Mouse (Mus musculus): Measurements from ENCODE around the gene Synj2. TPM values are rescaled to one million over a fixed set of nuclear protein-coding genes. Genes with fewer than 3 reads are reported as not detected.

Gene Synj2
- total RNA-seq, 2 experiments from 2014 or later = 41.6 to 48.5 TPM

DNA sequence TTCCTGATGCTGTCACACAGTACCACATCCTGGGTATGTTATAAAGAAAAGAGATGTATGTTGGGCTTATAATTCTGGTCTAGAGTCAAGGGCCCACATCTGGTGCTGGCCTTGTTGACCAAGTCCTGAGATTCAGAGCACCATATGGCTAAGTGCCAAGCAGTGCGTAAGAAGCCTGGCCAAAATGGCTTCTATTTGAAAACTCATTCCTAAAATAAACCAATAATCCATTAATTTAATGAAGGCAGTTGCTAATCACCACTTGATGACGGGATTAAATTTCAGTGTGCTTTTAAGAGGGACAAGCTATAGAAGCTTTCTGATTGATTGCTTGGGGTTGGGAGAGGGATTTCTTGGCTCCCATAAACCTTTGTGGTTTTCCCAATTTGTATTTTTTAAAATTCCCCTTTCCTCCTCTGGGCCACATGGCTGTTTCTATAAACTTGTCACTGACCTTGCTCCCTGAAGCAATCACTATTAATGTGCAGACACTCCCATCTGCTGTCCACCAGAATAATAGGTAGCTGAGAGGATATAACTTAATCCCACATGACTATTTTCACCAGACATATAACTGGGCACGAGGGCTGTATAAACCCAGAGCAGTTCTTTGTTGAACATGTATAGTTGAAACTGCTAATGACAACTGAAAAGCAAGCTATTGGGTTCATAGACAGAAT, 52.6 kb downstream of the Synj2 start:
- intact Hi-C loops (cut with DNase I) = no loop called here
- no peak for DNase-seq (ENCODE audit: low spot score)

DNA sequence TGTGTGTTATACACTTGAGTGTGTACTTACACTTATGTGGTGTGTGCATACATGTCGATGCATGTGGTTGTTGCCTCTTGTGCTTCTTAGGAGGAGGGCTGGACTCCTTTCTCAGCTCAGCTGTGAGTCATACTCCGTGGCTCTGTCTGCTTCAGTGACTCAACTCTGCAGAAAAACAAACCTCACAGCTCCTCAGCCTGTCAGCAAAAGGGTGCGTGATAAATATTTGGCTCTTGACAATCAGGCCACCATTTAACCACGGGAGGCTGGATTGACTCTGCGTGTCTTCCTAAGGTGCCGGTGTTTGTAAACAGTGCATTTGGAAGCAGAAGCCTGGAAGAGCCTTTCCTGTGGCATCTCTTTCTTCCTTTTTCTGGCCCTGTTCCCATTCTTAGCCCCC, 53.5 kb downstream of the Synj2 start:
- intact Hi-C loops (cut with DNase I) = no loop called here
- no peak for DNase-seq (ENCODE audit: low spot score)

DNA sequence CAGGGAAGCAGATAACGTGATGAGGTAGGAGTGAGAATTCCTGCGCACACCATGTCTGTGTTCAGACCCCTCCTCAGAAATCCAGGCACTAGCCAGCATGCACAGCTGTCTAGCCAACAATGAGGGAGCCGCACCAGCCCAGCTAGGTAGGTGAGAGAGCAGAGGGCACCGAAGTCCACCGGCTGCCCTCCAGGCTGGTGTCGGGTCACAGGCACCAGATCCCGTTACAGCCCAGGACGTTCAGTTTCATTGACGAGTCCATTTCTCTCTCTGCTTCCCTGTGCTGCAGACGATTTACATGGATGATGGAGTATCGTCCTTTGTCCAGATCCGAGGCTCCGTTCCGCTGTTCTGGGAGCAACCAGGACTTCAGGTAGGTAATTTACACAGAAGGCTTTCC, 55.5 kb downstream of the Synj2 start:
- intact Hi-C loops (cut with DNase I) = no loop called here
- DNase-seq (ENCODE audit: low spot score) = no peak

DNA sequence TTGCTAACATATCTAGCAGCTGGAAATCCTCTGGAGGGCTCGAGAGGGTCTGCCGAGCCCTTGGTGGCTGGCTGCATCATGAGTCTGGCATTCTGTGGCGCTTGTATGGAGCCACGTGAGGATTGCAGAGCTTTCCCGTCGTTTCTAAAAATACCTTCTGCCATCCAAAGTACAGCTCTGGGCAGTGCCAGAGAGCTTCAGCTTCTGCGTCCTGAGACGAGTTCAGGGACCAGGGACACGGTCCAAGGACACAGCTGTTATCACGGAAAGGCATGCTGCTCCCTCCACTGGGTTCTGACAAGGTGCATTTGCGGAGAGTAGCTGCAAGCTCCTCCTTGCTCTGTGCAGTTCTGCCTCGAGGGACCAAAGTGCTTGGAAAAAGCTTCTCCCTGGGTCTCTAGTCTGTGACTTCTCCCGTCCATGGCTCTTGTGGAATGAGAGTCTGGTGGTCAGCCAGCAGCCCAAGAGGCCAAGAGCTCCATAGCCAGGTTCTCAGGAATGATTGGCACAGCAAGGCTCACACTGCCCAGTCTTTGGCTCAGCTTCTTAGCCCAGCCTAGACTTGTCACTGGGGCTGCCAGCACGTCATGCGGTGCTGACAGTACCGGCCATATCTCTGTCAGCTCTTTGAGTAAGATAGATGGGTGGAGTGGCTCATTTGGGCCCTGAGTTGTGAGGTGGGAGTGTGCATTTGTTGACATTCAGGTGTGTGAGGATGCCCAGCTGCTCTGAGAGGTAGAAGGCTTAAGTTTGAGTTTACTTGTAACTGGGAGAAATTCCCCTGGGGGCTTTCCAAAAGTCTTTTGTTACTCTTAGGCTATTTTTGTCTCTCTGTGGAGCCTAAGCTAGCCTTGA, 56.5 kb downstream of the Synj2 start:
- peak; percentile 63 for DNase-seq (ENCODE audit: low spot score)

DNA sequence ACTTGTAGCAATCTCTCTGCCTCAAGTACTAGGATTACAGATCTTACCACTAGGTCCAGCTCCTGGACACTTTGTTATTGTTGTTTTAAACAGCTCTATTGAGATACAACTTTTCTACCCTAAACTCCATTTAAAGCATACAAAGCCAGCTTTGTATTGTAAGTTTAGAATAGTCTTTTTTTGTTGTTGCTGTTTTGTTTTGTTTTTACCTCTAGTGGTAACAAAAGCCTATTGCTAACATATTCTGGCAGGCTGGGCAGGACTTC, 57.1 kb downstream of the Synj2 start:
- intact Hi-C loops (cut with DNase I) = no loop called here
- no peak for DNase-seq (ENCODE audit: low spot score)

More for the DNA sequence above, 56.5 kb downstream of the Synj2 start:
- intact Hi-C loops (cut with DNase I) = no loop called here

DNA sequence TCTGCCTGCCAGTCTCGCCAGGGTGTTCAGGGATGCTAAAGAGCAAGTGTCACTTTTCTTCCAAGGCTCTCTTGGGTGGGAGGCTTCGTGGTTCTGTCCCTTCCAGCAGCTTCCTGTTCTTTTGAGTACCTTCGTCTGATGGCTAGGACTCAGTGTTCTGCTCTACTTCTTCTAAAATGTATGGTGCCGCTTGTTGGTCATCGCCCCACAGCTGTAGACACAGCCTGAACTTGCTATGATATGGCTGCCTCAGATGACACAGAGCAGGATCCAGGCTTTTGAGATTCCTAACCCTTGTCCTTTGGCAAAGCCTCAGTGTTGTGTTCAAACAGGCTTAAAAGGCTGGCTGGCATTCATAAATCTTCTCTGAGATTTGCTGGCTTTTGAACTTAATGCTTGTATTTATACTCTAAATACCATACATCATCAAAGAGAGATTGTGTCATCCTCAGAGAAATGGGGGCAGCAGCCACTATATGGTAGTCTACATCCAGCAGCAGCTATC, 58.0 kb downstream of the Synj2 start:
- no peak for DNase-seq (ENCODE audit: low spot score)
- intact Hi-C loops (cut with DNase I) = no loop called here

DNA sequence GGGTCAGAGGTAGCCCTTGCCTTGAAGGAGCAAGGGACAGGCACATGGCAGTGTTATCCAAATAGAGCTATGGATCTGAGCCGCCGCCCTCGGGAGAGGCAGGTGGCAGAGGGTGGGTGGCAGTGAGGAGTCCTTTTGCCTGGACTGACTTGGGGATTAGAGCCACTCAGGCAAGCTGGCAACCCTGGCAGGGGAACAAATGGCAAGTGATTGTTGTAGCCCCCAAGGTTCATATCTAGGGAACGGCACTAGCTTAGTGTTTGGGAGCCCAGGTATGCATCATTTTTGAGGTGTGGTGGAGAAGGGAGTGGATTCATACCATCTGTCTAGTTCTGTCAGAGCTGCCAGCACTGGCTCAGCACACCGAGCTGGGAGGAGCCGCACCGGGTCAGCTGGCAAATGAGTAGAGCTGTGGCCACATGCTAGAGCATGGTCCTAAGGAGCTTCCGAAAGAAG, 59.8 kb downstream of the Synj2 start:
- intact Hi-C loops (cut with DNase I) = no loop called here
- DNase-seq (ENCODE audit: low spot score) = peak; percentile 27

DNA sequence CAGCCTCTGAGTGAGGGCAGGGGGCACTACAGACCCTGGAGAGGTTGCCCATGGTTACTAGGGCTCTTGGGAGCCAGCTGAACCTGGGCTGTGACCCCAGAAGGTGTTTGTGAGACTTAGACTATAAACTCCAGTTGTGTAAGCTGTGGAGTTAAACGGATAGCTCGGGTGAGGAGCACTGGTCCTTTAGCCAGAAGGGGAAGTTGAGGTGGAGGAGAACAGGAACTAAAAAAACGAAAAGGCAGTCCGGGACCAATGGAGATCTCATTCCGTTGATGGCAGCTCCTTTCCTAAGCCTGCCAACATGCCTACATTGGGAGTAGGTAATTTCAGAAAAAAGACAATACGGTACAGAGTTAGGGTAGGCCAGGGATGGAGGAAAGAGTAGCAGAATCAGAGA, 60.3 kb downstream of the Synj2 start:
- intact Hi-C loops (cut with DNase I) = no loop called here
- no peak for DNase-seq (ENCODE audit: low spot score)

DNA sequence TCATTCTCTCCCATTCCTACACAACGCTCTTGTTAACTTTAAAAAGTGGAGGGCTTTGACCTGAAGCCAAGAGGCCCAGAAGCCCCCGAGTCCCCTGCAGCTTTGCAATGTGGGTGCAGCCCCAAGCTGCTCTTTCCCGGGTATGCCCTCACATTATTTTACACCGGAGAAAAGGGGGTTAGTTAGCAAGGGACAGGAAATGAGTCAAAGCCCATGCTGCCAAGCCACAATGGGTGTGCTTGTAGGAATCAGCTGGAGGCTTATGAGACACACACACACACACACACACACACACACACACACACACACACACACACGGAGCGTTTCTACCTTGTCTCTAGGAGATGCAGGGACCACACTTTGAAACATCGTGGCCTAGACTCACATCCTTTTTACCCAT, 60.8 kb downstream of the Synj2 start:
- intact Hi-C loops (cut with DNase I) = no loop called here
- no peak for DNase-seq (ENCODE audit: low spot score)

DNA sequence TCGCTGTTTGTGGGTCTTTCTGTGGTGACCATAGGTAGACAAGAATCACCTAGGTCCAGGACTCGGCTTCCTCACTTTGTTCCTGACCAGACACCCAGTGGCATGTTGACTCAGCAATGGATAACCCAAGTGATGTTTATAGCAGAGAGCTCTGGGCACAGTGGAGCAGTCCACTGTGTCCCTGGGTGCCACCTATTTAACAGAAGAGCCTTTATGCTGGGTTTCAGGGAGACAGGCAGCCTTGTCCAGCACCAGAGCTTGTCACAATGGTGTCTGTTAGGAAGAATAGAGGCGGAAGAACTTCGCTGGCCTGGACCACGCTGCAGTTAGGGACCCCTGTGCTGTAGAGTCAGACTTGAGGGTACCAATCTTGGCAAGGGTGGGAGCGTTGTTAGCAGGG, 61.5 kb downstream of the Synj2 start:
- intact Hi-C loops (cut with DNase I) = no loop called here
- DNase-seq (ENCODE audit: low spot score) = no peak

DNA sequence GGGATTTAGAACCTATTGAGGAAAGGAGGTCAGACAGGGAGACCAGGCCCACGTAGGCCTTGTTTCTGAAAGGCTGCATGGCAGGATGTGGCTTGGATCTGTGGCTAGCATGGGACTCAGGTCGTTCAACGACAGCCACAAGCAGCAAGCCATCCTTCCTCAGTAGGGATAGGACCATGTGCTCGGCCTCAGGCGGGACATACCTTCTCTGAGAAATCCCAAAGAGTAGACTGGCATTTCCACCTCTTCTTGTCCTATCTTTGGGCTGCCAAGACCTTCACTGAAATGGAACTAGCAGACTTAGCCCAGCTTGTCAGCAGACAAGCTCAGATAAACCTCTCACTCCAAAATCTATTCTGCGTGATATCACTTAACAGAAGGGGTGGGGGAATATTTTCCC, 62.6 kb downstream of the Synj2 start:
- intact Hi-C loops (cut with DNase I) = no loop called here
- DNase-seq (ENCODE audit: low spot score) = no peak

DNA sequence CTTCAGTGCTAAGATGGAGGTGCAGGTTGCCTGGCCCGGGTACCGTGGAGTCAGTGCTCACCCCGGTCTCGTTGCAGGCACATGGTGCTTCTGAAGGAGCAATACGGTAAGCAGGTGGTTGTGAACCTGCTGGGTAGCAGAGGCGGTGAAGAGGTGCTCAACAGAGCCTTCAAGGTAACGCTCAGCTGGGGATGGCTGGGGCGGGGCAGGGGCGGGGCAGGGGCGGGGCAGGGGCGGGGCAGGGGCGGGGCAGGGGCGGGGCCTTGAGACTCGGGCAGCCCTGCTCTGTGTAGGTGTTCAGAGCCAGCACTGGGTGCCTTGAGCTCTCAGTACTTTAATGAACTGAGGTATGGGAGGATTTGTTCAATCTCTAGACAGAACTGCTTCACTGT, 64.2 kb downstream of the Synj2 start:
- no peak for DNase-seq (ENCODE audit: low spot score)
- intact Hi-C loops (cut with DNase I) = no loop called here

DNA sequence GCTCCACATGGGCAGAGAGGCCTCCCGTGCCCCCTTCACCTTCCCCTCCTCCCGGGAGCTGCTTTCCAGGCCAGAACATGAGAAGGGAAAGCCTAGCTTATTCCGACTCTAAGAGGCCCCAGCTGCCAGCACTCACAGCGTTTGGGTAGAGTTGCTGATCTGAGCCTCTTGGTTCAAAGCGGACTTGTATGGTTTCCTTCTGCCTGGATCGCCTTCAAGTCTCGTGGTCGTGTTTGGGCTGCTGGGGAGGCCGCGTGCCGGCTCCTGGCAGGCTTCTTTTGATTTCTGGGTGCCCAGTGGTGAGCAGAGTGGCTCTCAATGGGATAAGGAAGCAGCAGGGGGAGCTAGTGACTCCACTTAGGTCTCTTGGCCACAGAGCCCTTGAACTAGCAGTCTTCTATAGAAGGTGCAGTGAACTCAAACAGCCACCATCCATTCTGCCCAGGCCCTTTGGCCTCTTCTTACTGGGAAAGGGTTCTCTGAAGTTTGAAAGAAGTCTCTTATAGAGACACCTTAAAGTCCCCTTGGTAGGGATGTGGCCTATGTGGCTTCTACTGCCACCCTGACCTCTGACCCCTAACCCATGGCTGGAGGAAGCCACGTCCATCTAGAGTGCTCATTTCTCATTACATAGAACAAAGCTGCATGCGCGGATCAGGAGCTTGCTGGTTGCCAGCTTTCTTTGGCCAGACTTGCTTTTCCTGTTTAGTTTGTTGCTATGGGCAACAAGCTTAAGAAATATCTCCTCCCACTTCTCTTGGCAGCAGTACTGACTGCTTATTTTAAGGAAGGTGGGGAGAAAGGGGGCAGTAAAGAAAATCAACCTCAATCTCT, 64.8 kb downstream of the Synj2 start:
- intact Hi-C loops (cut with DNase I) = no loop called here

DNA sequence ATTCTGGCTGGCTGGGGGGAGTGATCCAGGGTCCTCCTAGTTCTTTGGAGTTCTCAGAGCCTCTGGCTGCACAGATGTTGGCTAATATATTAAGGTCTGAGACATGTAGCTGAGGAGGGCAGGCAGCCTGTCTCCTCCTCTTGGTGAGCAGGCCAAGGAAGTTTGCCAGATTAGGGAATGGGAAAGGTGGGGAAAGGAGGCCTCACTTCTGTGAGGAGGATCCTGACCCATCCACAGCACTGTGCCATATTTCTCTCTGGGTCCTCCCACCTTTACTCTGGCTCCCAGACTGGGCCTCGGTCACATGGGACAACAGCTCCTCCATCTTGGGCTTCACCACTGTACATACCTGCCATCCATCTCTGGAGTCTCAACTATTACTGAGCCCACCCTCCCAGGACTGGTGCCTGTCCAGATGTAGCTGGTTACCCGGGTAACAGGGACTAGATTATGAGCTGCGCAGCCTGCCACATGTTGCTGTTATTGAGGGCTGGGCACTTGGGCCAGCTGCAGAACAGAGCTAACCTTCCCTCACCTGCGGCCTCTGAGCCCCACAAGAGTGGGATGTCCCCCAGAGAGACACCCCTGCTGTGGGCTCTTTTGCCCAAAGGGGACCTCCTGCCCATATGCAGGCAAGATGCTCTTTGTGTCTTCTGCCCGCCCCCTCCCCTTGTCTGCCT, 66.2 kb downstream of the Synj2 start:
- intact Hi-C loops (cut with DNase I) = no loop called here

More for the DNA sequence above, 64.8 kb downstream of the Synj2 start:
- DNase-seq (ENCODE audit: low spot score) = peak; percentile 70

DNA sequence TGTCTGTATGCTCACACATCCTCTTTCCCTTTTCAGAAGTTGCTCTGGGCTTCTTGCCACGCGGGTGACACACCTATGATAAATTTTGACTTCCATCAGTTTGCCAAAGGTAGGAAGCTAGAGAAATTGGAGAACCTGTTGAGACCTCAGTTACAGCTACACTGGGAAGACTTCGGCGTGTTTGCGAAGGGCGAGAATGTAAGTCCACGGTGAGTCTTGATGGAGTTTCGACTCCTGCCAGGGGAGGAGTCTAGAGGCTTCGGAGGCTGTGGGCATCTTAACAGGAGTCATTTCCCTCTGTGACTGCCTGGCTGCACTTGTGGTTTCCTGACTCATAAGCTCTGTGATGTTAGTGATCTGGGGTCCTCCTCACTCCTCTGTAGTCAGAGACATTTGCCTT, 66.8 kb downstream of the Synj2 start:
- intact Hi-C loops (cut with DNase I) = no loop called here
- no peak for DNase-seq (ENCODE audit: low spot score)

More for the DNA sequence above, 66.2 kb downstream of the Synj2 start:
- no peak for DNase-seq (ENCODE audit: low spot score)

DNA sequence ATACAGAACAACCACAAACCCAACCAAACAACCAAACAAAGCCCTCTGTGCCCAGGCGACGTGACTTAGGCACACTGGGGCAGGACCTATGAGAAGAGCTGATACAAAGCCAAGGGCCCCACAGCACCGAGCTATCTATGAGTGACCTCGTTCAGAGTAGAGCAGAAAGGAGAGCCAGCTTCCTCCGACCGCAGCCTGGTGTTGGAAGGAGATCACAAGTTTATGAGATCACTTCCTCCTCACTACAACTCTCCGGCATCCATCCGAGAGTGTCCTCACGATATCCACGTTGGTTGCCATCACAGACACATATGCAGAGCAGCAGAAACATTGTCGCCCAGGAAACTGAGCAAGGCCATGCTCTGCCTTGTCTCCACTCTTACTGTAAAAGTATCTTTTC, 67.5 kb downstream of the Synj2 start:
- DNase-seq (ENCODE audit: low spot score) = no peak
- intact Hi-C loops (cut with DNase I) = no loop called here

DNA sequence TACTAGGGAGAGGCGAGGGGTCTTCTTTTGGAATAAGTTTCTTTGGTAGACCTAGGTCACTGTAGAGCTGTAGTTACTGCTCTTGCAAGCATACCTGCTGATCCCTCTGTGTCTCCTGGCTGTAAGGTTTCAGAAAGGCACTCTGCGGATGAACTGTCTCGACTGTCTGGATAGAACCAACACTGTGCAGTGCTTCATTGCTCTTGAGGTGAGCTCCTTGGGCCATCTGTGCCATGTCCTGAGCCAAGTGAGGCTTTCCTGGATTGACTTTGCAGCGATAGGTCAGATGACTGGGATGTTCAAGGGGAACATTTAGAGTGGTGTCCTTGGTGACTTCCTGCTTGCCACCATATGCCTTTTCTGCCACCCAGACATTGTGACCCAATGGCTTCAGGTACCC, 68.5 kb downstream of the Synj2 start:
- intact Hi-C loops (cut with DNase I) = no loop called here
- DNase-seq (ENCODE audit: low spot score) = no peak

DNA sequence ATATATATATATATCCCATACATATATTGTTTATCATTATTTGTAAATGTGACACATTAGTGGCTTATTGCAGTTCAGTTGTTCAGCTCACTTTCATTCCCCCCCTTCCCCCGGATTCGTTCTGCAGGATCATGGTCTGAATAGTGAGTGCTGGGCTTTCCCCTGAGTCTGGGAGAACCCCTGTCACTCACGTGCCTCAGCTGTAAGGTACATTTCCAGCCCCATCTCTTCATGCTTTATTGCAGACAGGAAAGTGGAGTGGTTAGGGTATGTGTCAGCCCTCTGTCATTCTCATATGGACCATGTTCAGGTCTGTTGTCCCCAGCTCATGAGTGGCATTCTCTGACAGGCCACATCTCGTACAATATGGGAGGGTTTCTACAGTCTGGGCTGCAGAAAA, 72.0 kb downstream of the Synj2 start:
- DNase-seq (ENCODE audit: low spot score) = no peak
- intact Hi-C loops (cut with DNase I) = no loop called here

DNA sequence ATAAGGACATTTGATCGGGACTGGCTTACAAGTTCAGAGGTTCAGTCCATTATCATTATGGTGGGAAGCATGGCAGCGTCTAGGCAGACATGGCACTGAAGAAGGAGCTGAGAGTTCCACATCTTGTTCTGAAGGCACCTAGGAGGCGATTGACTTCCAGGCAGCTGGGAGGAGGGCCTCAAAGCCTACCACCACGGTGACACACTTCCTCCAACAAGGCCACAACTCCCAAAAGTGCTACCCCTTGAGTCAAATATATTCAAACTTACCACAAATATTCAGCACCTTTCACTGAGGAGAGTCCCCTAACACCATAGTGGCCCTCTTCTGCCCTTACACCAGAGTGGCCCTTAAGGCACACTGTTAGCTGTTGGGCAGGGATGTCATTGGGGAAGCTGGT, 73.9 kb downstream of the Synj2 start:
- no peak for DNase-seq (ENCODE audit: low spot score)
- intact Hi-C loops (cut with DNase I) = loop anchor here (5.0 kb wide), 2 partner anchors 38 to 218 kb away; no protein-coding TSS in a partner anchor

DNA sequence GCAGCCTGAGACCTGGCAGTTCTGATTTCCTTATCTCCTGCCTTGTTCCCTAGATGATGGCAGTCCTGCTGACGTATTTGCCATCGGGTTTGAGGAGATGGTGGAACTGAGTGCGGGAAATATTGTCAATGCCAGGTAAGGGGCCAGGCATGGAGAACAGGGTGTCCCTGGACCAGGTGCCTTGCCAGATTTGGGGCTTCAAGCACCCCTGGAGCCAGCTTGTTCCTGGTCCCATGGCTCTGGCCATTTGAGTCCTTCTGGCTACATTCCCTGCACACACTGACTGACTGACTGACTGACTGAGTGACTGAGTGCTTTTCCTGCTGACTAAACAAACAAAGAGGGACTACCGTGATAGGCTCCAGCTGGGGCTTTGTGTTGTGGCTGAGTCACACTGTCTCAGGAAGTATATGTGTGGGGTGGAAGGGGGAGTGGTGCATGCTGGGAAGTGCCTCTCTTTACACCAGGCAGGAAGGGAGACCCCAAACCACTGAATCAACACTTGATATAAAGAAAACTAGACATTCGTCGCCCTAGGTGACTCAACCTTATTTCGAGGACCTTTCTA, 75.2 kb downstream of the Synj2 start:
- DNase-seq (ENCODE audit: low spot score) = peak; percentile 22
- intact Hi-C loops (cut with DNase I) = loop anchor here (5.0 kb wide), 2 partner anchors 39 to 219 kb away; no protein-coding TSS in a partner anchor

All from heart, postnatal 25 days (tissue).